Mouse (Mus musculus) right cerebral cortex, postnatal 4 days (tissue): Measurements from ENCODE around the gene Gm26620.
A peak's percentile ranks its signal among the peaks of the same experiment; 100 is the strongest.

Source experiments
- DNase-seq: peaks from one replicate; pipeline ENCODE4 v3.0.0-alpha.2; 2022

The Gm26620 gene

DNA sequence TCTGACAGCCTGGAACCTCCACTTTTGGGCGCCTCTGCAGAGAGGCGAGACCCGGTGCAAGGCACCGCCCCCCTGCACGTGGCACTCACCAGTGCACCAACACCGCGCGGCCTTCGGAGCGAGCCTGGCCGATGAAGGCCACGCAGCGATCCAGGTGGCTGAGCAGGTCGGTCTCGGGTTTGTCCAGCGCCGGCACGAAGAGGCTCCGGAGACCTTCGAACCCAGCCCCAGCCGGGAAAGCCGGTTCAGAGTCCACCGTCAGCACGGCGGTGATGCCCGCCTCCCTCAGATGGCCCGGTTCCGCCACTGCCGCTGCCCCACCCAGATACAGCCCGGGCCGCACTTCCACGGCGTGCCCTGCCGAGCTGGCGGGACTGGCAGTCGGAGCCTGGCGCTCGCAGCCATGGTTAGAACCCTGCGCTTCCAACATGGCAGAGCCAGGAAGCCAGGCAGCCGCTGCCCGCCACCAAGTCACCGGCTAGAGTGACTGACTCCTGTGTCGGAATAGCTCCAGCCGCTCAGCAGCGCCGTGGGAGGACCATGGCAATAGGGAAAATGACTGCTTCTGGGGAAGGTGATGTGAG, at the start of gene Gm26620, which contains the start of gene Dusp12:
TSS of gene Gm26620 (plus strand) at position 88 of the 584 bp plus-strand sequence.
TSS of gene Dusp12 (minus strand) at position 563 of the 584 bp plus-strand sequence.
- peak; percentile 85 for DNase-seq

DNA sequence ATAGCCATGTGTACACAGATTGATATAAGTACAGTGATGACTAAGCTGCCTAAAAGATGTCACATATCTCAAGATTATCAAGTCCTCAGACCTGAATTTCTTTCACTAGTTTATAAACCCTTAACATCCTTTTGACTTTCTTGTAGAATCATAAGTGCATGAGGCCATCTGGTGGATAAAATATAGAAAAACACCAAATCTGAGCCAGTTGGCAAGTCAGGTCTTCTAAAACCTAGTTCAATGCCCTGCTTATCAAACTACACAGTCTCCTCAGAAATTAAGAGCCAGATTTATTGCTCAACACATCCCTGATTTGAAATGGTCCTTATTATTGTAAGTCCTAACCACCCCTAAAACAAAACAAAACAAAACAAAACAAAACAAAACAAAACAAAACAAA, 45.2 kb upstream of the Gm26620 start:
- no peak for DNase-seq

DNA sequence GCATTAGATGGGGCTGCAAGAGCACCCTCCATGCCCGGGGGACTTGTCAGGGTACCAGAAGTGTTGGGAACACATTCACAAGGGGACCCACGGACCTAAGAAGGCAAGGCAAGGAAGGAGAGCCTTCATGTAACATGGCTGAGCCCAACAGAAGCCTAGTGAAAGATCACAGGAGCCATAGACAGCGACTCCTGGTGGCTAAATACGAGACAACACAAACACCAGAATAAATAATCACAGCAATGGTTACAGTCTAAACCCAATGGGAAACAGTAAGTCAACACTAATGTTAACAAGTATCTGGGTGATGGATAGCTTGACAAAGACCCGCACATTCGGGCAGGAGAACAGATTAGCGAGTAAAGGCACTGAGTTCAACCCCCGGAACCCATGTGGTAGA, 40.5 kb upstream of the Gm26620 start:
- DNase-seq: no peak

GRCm38 (mm10) chr1:170845448-170846307, 39.2 kb upstream of the Gm26620 start:
- DNase-seq: no peak

DNA sequence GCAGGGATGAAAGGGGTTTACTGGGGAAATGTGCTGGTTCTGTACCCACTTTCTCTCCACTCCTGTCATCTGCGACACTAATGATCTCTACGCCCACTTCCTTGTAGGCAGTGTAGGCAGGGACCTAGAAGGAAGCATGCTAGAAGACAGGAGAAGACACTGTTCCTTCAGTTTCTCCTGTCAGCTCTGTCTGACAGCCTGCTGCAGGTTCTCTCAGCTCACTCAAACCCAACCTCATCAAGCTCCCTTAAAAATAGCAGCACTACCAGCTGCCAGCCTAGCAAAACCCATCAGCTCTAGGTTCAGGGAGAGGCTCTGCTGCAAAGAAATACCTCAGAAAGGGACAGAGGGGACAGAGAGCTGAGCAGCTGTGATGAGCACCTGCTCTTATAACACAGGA, 34.9 kb upstream of the Gm26620 start:
- no peak for DNase-seq

- DNase-seq: no peak
Observed at GRCm38 (mm10) chr1:170850637-170851624, 33.9 kb upstream of the Gm26620 start.

DNA sequence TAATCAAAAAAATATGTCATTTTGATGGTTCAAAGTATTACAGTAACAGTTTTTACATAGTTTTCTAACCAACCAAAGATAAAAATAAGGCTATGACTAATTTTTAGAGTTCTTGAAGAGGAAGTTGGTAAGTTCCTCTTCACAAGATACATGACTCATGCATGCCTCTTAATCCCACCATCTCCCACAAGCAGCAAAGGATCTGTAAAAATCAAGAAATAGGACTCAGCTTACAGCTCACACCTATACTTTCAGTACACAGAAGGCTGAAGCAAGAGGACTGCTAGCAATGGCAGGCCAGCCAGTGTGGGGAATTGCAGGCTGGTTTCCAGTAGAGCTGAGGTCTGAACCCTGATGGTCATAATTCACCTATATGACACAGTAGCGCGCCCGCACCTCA, 31.3 kb upstream of the Gm26620 start:
- DNase-seq: no peak

GRCm38 (mm10) chr1:170855056-170855760, 29.7 kb upstream of the Gm26620 start:
- DNase-seq: no peak

- DNase-seq: no peak
Observed at GRCm38 (mm10) chr1:170857369-170857768, 27.5 kb upstream of the Gm26620 start.

DNA sequence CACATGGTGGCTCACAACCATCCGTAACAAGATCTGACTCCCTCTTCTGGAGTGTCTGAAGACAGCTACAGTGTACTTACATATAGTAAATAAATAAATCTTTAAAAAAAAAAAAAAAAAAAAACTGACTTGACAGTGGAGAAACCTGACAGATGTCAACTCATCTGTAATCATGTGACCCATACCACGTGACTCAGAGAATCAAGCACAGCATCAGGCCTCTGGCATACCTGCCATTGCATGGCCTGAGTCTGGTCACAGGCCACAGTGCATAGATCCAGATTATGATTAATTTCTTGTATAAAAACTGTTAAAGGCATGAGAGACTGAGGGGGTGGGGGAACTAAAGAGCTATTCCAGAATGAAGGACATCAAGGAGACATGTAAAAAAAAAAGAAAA, 26.0 kb upstream of the Gm26620 start:
- no peak for DNase-seq

DNA sequence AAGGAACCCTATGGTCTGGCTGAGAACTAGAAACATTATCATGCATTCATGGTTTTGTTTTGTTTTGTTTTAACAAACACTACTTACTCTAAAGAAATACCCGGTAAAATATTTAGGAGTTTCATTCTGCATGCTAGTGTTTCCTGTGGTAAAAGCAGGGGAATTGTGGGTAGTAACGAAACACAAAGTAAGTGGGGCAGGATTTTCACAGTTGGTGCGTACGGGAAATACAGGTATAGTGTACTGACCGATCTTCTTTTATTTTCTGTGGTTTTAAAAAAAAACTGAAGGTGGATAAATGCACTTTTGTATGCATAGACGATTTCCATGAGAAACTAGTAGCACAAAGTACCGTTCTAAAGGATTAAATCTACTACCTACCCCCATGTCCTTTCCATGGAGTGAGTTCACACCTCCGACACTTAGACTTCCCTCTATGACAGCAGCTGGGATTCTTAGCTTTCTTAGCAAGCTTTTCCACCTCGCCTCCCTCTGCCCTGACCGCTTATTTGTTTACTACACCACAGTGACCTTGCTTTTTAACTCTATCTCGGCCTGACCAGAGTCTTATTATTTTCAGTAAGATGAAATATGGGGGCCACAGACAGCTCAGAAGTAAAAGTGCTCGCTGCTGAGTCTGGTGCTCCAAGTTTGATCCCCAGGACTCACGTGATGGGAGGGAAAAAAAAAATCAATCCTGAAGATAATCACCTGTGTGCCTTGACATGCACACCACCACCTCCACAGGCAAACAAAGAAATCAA, 23.0 kb upstream of the Gm26620 start:
- DNase-seq: no peak

- DNase-seq: no peak
Observed at GRCm38 (mm10) chr1:170862435-170862717, 22.5 kb upstream of the Gm26620 start.

GRCm38 (mm10) chr1:170863033-170863432, 21.8 kb upstream of the Gm26620 start:
- DNase-seq: no peak

DNA sequence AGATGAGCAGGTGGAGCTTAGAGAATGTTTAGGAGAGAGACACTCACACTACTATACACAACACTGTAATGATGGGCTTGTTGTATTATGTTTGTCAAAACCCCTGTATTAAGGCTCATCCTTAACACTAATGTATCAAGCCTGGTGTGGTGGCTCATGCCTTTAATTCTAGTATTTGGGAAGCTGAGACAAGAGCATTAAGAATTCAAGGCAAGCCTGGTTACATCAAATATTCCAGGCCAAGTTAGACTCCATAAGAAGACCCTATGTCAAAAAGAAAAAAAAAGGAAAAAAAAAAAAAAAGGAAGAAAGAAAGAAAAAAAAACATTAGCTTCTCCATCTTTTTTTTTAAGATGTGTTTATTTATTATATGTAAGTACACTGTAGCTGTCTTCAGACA, 20.6 kb upstream of the Gm26620 start:
- no peak for DNase-seq

GRCm38 (mm10) chr1:170864754-170865153, 20.1 kb upstream of the Gm26620 start:
- no peak for DNase-seq

- no peak for DNase-seq
Observed at GRCm38 (mm10) chr1:170865406-170865805, 19.5 kb upstream of the Gm26620 start.

GRCm38 (mm10) chr1:170866992-170867690, 17.7 kb upstream of the Gm26620 start:
- DNase-seq: peak; percentile 17

DNA sequence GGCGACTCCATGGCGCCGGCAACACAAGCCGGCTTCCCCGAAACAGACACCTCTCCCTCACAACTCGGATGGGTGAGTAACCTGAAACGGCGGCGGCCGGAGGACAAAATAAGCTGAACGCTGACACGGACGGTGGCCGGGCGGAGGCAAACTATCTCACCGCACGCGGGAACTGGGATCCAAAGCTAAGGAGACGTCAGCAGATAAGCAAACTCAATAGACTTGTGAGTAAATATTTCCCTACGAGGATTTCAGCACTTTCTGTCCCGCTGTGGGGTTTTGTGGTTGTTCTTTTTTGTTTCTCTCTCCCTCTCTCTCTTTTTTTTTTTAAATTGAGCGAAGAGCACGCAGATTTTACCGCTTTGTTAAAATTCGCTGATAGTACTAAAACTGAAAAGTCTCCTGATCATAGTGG, 17.2 kb upstream of the Gm26620 start, which contains the start of gene Atf6:
TSS of gene Atf6 (minus strand) at position 81 of the 415 bp plus-strand sequence.
- DNase-seq: peak; percentile 92

DNA sequence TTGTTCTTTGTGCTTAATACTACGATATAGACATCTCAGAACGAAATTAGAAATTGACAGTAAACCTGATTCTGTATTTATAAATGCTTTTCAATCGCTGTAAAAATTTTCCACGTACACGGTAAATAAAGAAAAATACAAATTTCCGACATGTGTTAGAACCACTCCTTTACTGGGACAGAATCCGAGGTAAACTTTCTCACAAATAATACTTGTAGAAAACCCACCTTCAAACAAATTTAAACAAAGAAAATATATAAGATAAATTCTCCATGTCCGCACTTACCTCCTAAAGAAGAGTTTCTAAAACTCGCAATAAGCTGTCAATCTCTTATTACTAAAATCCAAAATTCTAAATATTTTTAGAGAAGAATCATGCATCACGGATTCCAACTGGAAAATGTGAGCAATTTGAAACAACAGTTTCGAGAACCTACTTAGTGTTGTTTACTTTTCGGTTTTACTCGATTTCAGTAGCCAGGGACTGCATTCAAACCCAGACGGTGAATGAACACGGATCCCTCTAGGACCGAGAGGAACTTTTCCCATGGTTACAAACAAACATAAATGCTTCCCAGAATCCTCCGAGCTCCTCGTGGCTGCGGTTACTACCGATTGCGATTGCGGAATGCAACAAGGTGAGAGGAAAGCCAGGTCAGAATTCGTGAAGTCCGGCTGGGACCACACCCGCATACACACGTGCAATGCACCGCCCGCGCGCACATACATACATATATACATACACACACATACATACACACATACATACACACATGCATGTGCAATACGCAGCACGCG, 16.6 kb upstream of the Gm26620 start:
- peak; percentile 52 for DNase-seq

GRCm38 (mm10) chr1:170868905-170869283, 16.0 kb upstream of the Gm26620 start:
- DNase-seq: no peak
